Mouse (Mus musculus): Measurements from ENCODE around the gene Fcer1g.

- no peak for TF ChIP-seq POLR2A (IDR thresholded peaks at IDR 0.05; ENCODE audit: control insufficient read depth, extremely low read depth, insufficient read depth, low read length, poor library complexity)
- TF ChIP-seq CTCF (IDR thresholded peaks at IDR 0.05; ENCODE audit: borderline replicate concordance, control insufficient read depth, extremely low read depth, insufficient read depth, low read length, poor library complexity): no peak
These were observed 34.2 kb upstream of the Fcer1g start for GRCm38 (mm10) chr1:171268341-171268740.

All from thymus, adult 2 months (tissue).